14 mouse cellular contexts compared by ENCODE assay signal in the genomic region with DNA sequence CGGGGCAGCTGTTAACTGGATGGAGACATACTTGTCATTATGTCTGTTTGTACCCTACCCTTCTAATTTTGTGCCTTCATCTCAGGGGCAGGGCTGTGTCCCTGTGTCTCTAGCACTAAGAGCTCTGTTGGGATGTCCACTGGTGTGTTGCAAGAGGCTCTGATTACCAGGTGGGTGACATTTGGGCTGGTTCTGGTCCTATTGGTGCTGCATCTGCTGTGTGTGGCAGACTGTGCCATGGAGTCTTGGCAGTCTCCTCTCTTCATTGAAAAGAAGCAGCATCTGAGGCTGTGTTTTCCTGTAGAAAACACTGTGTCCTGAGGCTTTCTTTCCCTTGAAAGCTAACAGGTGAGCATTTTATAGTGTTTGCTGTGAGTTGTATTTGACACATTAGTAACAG.
A peak's percentile ranks its signal among the peaks of the same experiment; 100 is the strongest.
DNase-seq lines count a peak whose midpoint lies in the region; ATAC-seq lines count a peak whose summit lies in the region.
"Had no signal": no experiment of that assay in that cellular context is flagged by ENCODE, and none has a peak within 500 bp of the region (broad histone marks: within the 10 kb centered on the region; RNA-seq: fewer than 3 reads in every experiment).

No protein-coding gene starts in this region.

- ATAC-seq in cerebellum, adult (ENCODE audit: insufficient number of reproducible peaks, low FRiP score, low TSS enrichment): peak; percentile 57; the same call in 1 of the 2 replicates
- no peak for ATAC-seq in erythroid progenitor cell, adult 5-6 weeks (replicated peaks; ENCODE audit: low FRiP score, poor library complexity, severe bottlenecking)
- ATAC-seq: activated CD4-positive, CD25-positive, alpha-beta regulatory T cell, adult 4 months; forebrain, embryonic 15.5 days; intestine, postnatal 0 days had no signal

- DNase-seq in cerebellum, postnatal 4 days (ENCODE audit: low spot score in 2 of 2): no peak
- peak; percentile 71 for DNase-seq in brain, adult 2 months (ENCODE audit: low read depth, low spot score)
- peak; percentile 55 for DNase-seq in cerebellum, adult 9-10 months
- no peak for DNase-seq in thymus, postnatal 4 days
- DNase-seq: adrenal gland, adult 8-10 months; adrenal gland, postnatal 25 days; gastrocnemius, postnatal 10 days; heart, adult 11 months; kidney, adult 2 months had no signal

Comparison
In these comparisons a context has a peak if more than half of its experiments do, and no peak if none do; other contexts are left out.
1. DNase-seq: peak in brain, adult 2 months (single experiment) and cerebellum, adult 9-10 months (single experiment); none in cerebellum, postnatal 4 days (0 of 2) and thymus, postnatal 4 days (single experiment).